Mouse (Mus musculus) gastrocnemius, postnatal 14 days (tissue): Measurements from ENCODE around the gene Gpsm1. TPM values are rescaled to one million over a fixed set of nuclear protein-coding genes. Genes with fewer than 3 reads are reported as not detected.

Experiments used
- DNase-seq: peaks from one replicate; pipeline ENCODE4 v3.0.0; 2021; ENCODE audit warnings: mixed read lengths
- intact Hi-C: fragments of 180-260 bp; cut with DNase I; formaldehyde crosslinking; loops from one replicate; pipeline ENCODE4 v1.15.1; 2025; ENCODE audit warnings: low total_unique reads
- total RNA-seq, 2 experiments: library from RNA; stranded (reverse); gene quantifications; 2 replicates each; pipeline ENCODE4 v1.2.3; 2021

Gene Gpsm1
- total RNA-seq, 2 experiments from 2014 or later = 6.4 to 7.4 TPM

GRCm38 (mm10) chr2:26329402-26329801, 14.1 kb downstream of the Gpsm1 start:
- DNase-seq = peak; percentile 55
- intact Hi-C loops = loop anchor here (5.0 kb wide), 1 partner anchor 238 kb away; no protein-coding TSS in a partner anchor

- intact Hi-C loops = no loop called here
- DNase-seq = no peak
Measured at GRCm38 (mm10) chr2:26330056-26330468, 14.7 kb downstream of the Gpsm1 start.

- no peak for DNase-seq
- intact Hi-C loops = no loop called here
Measured at GRCm38 (mm10) chr2:26330702-26331101, 15.4 kb downstream of the Gpsm1 start.

- no peak for DNase-seq
- intact Hi-C loops = no loop called here
Measured at GRCm38 (mm10) chr2:26338302-26339203, 23.2 kb downstream of the Gpsm1 start.

GRCm38 (mm10) chr2:26339204-26339551, 23.9 kb downstream of the Gpsm1 start:
- no peak for DNase-seq
- intact Hi-C loops = no loop called here

GRCm38 (mm10) chr2:26341510-26341981, 26.2 kb downstream of the Gpsm1 start:
- DNase-seq = no peak
- intact Hi-C loops = no loop called here

- intact Hi-C loops = no loop called here
Measured at GRCm38 (mm10) chr2:26342044-26342443, 26.7 kb downstream of the Gpsm1 start.

GRCm38 (mm10) chr2:26342609-26343490, 27.5 kb downstream of the Gpsm1 start:
- intact Hi-C loops = no loop called here
- DNase-seq = no peak

More at GRCm38 (mm10) chr2:26342044-26342443, 26.7 kb downstream of the Gpsm1 start:
- peak; percentile 74 for DNase-seq

- no peak for DNase-seq
Measured at GRCm38 (mm10) chr2:26348241-26348640, 32.9 kb downstream of the Gpsm1 start.

GRCm38 (mm10) chr2:26351358-26352290, 36.3 kb downstream of the Gpsm1 start, which contains the start of gene Dnlz:
TSS of gene Dnlz (minus strand) at chr2:26352110.
- peak; percentile 93 for DNase-seq
- intact Hi-C loops = no loop called here

More at GRCm38 (mm10) chr2:26348241-26348640, 32.9 kb downstream of the Gpsm1 start:
- intact Hi-C loops = no loop called here

GRCm38 (mm10) chr2:26352291-26352910, 37.1 kb downstream of the Gpsm1 start:
- no peak for DNase-seq

GRCm38 (mm10) chr2:26353066-26353980, 38.0 kb downstream of the Gpsm1 start:
- no peak for DNase-seq
- intact Hi-C loops = no loop called here

More at GRCm38 (mm10) chr2:26352291-26352910, 37.1 kb downstream of the Gpsm1 start:
- intact Hi-C loops = no loop called here

- intact Hi-C loops = no loop called here
- DNase-seq = no peak
Measured at GRCm38 (mm10) chr2:26354401-26354800, 39.1 kb downstream of the Gpsm1 start.

GRCm38 (mm10) chr2:26356231-26356630, 40.9 kb downstream of the Gpsm1 start:
- intact Hi-C loops = no loop called here
- no peak for DNase-seq

- intact Hi-C loops = no loop called here
Measured at GRCm38 (mm10) chr2:26356678-26357077, 41.4 kb downstream of the Gpsm1 start.

GRCm38 (mm10) chr2:26357484-26357883, 42.2 kb downstream of the Gpsm1 start:
- DNase-seq = no peak
- intact Hi-C loops = no loop called here

More at GRCm38 (mm10) chr2:26356678-26357077, 41.4 kb downstream of the Gpsm1 start:
- DNase-seq = no peak

- no peak for DNase-seq
- intact Hi-C loops = no loop called here
Measured at GRCm38 (mm10) chr2:26358667-26359320, 43.5 kb downstream of the Gpsm1 start.
